Mouse (Mus musculus) lung, postnatal 0 days (tissue): Measurements from ENCODE around the gene Fbp1. TPM values are rescaled to one million over a fixed set of nuclear protein-coding genes. Genes with fewer than 3 reads are reported as not detected.

ENCODE experiments used
- ATAC-seq: fragments of 200-750 bp; cut with Nextera tagmentation; 2 replicates; pipeline ENCODE4 v1.8.0; 2017; ENCODE audit warnings: moderate library complexity
- DNase-seq: peaks from one replicate; pipeline ENCODE4 v3.0.0-alpha.2; 2016; ENCODE audit warnings: low spot score
- H3K27ac ChIP-seq: fragments of 300-500 bp; sonication (generic); 2 replicates; pipeline ENCODE4 v1.5.1; 2014; ENCODE audit warnings: antibody characterized with exemption, mild to moderate bottlenecking, low read length, mixed read lengths
- H3K27me3 ChIP-seq: fragments of 300-500 bp; sonication (generic); replicated peaks from 2 replicates; pipeline ENCODE4 v1.6.1; 2014; ENCODE audit warnings: low read length, mixed read lengths; ENCODE audit not compliant: insufficient read depth
- H3K36me3 ChIP-seq: fragments of 300-500 bp; sonication (generic); 2 replicates; pipeline ENCODE4 v1.6.1; 2014; ENCODE audit warnings: low read length, mixed read lengths; ENCODE audit not compliant: insufficient read depth
- H3K4me1 ChIP-seq: fragments of 300-500 bp; sonication (generic); 2 replicates; pipeline ENCODE4 v1.6.1; 2014; ENCODE audit warnings: antibody characterized with exemption, low read depth, low read length, mixed read lengths; ENCODE audit not compliant: insufficient read depth
- H3K4me2 ChIP-seq: fragments of 300-500 bp; sonication (generic); replicated peaks from 2 replicates; pipeline ENCODE4 v1.6.1; 2014; ENCODE audit warnings: low read depth, mild to moderate bottlenecking, low read length, moderate library complexity, mixed read lengths
- H3K4me3 ChIP-seq: fragments of 300-500 bp; sonication (generic); 2 replicates; pipeline ENCODE4 v1.5.1; 2014; ENCODE audit warnings: low read depth, low read length
- H3K9ac ChIP-seq: fragments of 300-500 bp; sonication (generic); replicated peaks from 2 replicates; pipeline ENCODE4 v1.6.1; 2014; ENCODE audit warnings: low read depth, mild to moderate bottlenecking
- H3K9me3 ChIP-seq: fragments of 300-500 bp; sonication (generic); 2 replicates; pipeline ENCODE4 v1.6.1; 2016; ENCODE audit warnings: low read length, mixed read lengths
- CTCF ChIP-seq: IDR thresholded peaks from 2 replicates; pipeline ENCODE4 v1.5.1; 2016; ENCODE audit warnings: antibody characterized with exemption, mild to moderate bottlenecking
- EP300 ChIP-seq: IDR thresholded peaks from 2 replicates; pipeline ENCODE4 v1.6.1; 2016; ENCODE audit warnings: antibody characterized with exemption, mild to moderate bottlenecking, control low read depth
- WGBS: fragments of 180-500 bp; shearing (Covaris S2); extraction: QIAGEN DNeasy Blood & Tissue Kit; methylation state at CpG from one replicate; pipeline ENCODE4 v1.1.7; 2014; 5-methylcytosine and 5-hydroxymethylcytosine counted together
- polyA plus RNA-seq: library from polyadenylated mRNA; unstranded; fragments of >200 nt; fragmentation: Nextera tagmentation; extraction: Ambion mirVana; gene quantifications from 2 replicates; pipeline ENCODE4 v1.2.1, GENCODE M21; 2015

Fbp1 gene
- polyA plus RNA-seq, 1 experiment from 2014 or later, result 2.4 TPM

DNA sequence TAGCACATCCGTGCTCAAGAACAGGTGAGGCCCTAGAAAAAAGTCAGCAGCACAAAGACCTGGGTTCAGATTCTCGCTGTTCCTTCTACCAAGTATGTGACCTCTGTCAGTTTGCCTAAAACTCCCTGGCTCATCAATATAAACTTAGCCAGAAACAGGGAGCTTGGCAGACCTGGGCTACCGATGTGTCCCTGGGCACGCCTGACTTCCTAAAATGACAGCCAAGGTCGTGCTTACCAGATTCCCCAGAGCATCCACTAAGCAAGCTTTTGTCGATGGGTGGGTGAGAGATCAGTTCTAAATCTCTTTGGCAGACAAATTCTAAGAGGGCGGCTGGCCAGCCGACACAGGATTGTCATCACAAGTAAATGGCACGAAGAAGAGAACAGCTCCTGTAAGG, 6.7 kb downstream of the Fbp1 start:
- 58% methylated on average over 9 of the region's 9 CpGs for WGBS
- Histone ChIP-seq H3K9me3 (no peaks in the 10 kb centered on the region), H3K4me3 (no peak overlapping the region), H3K4me2 (no peak overlapping the region), H3K27me3 (no peaks in the 10 kb centered on the region), H3K27ac (peak overlapping the region; percentile 44; the same call in 1 of the 2 replicates), H3K9ac (no peak overlapping the region), H3K36me3 (no peaks in the 10 kb centered on the region), H3K4me1 (no peaks in the 10 kb centered on the region)
- no peak for DNase-seq
- ATAC-seq, result no peak
- TF ChIP-seq CTCF (no peak), EP300 (no peak)

DNA sequence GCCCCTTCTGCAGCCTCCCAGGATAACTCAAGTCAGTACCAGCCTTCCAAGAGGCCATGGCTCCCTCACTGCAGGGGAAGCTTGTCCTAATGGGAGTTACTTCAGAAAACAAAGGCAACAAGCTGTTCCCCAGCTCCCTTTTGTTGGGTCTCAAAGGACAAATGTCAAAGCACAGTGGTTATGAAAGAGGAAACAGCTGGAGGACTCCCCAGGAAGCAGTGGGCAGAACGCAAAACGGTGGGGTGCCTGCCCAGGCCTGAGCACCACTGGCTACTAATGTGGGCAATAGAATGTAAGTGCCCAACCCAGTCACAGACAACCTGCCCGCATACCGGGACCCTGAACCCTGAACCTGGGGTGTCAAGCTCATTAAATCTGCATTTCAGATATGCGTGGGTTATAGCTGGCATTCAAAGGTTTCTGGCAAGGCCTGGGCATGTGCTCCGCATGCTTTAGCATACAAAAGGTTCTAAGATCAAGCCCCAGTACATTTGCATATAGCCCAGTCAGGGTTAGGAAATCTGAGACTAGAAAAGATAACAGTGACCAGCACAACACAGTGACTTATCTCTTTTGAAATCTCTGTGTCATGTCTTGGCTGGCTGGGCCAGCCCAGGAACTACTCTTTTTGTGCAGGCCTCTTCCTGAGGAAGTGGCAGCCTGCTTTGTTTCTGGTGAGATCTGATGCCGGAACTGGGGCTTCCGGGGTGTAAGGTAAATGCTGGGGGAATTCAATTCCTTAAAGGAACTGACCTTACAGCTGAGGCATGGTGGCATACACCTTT, 8.1 kb downstream of the Fbp1 start:
- 45% methylated on average over 8 of the region's 8 CpGs for WGBS
- no peak overlapping the region for H3K4me3 ChIP-seq
- H3K9me3 ChIP-seq, result no peaks in the 10 kb centered on the region
- H3K36me3 ChIP-seq, result no peaks in the 10 kb centered on the region
- H3K27me3 ChIP-seq, result no peaks in the 10 kb centered on the region
- ATAC-seq (peak; percentile 80), DNase-seq (peak; percentile 82)
- H3K4me2 ChIP-seq, result no peak overlapping the region
- no peak overlapping the region for H3K9ac ChIP-seq
- peak overlapping the region; percentile 55 for H3K27ac ChIP-seq
- TF ChIP-seq EP300 (peak; percentile 68), CTCF (no peak)
- H3K4me1 ChIP-seq, result no peaks in the 10 kb centered on the region

DNA sequence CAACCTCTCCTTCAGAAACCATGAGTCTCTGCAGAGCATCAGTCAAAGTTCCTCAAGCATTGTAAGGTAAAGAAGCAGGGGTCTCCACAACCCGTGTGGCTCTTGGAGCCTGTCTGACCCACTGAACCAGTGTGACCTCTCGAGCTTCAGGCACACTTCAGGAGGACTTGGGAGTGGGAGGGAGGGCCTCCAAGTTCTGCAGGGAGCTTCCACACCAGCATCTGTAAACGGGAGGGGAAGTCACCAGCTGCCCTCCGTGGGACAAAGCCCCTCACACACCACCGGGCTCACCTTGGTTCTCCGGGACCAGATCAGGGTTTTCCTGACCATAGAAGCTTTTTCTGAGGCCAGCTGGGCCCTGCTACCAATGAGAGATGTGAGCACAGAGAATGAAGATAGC, 8.7 kb downstream of the Fbp1 start:
- DNase-seq, result no peak
- Histone ChIP-seq H3K4me1 (no peaks in the 10 kb centered on the region), H3K36me3 (no peaks in the 10 kb centered on the region), H3K4me2 (no peak overlapping the region), H3K27ac (peak overlapping the region; percentile 55), H3K4me3 (no peak overlapping the region), H3K9ac (no peak overlapping the region), H3K9me3 (no peaks in the 10 kb centered on the region), H3K27me3 (no peaks in the 10 kb centered on the region)
- ATAC-seq, result no peak
- 51% methylated on average over 6 of the region's 6 CpGs for WGBS
- no peak for TF ChIP-seq EP300
- no peak for TF ChIP-seq CTCF

DNA sequence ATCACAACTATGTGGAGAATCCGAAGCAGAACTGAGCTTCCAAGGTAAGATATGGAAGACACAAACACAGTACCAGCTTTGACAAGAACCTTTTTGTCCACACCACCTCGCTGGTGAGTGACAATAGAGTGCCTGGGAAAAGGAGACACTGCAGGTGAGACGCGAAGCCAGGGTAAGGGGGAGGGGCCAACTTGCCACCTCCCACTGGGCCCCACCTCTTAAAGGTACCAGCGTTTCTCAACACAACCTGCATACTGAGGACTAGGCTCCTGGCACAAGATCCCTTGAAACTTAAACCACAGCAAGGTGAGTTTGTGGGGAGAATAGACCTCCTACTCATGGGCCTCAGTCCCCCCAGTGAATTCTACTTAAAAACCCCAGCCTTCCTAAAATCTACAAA, 10.8 kb downstream of the Fbp1 start:
- no peak overlapping the region for H3K27ac ChIP-seq
- H3K9ac ChIP-seq, result no peak overlapping the region
- 19% methylated on average over 5 of the region's 5 CpGs for WGBS
- H3K36me3 ChIP-seq, result no peaks in the 10 kb centered on the region
- TF ChIP-seq EP300, result no peak
- TF ChIP-seq CTCF, result no peak
- no peaks in the 10 kb centered on the region for H3K4me1 ChIP-seq
- no peaks in the 10 kb centered on the region for H3K9me3 ChIP-seq
- no peak overlapping the region for H3K4me2 ChIP-seq
- no peak overlapping the region for H3K4me3 ChIP-seq
- no peaks in the 10 kb centered on the region for H3K27me3 ChIP-seq
- ATAC-seq, result 0 out of 2 replicates have a peak, but pooled peaks have one; percentile 32
- DNase-seq, result no peak

DNA sequence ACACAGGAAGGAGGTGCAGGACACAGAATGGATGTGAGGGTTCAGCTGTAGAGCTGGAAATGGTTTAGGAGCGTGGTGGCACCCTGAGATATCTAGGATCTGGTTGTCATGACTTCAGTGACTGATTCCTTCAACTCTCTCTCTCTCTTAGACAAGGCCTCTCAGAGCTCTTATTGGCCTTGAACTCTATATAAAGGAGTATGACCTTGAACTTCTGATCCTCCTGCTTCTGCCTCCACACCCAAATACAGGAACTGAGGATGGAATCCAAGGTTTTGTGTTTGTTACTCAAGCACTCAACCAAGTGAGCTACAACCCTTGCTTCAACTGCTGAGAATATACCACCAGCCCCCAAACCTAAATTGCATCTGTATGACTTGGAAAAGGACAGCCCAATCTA, 12.0 kb downstream of the Fbp1 start:
- no peaks in the 10 kb centered on the region for H3K9me3 ChIP-seq
- H3K4me2 ChIP-seq, result no peak overlapping the region
- no peaks in the 10 kb centered on the region for H3K4me1 ChIP-seq
- H3K27ac ChIP-seq, result no peak overlapping the region
- H3K9ac ChIP-seq, result no peak overlapping the region
- ATAC-seq (no peak), DNase-seq (no peak)
- H3K36me3 ChIP-seq, result no peaks in the 10 kb centered on the region
- no peak for TF ChIP-seq EP300
- TF ChIP-seq CTCF, result no peak
- H3K4me3 ChIP-seq, result no peak overlapping the region
- WGBS, result 93% methylated on average over 1 of the region's 1 CpGs
- no peaks in the 10 kb centered on the region for H3K27me3 ChIP-seq

GRCm38 (mm10) chr13:62872252-62872651, 15.8 kb downstream of the Fbp1 start:
- no peak overlapping the region for H3K27ac ChIP-seq
- no peaks in the 10 kb centered on the region for H3K9me3 ChIP-seq
- H3K4me1 ChIP-seq, result no peaks in the 10 kb centered on the region
- H3K9ac ChIP-seq, result no peak overlapping the region
- no peak overlapping the region for H3K4me2 ChIP-seq
- no peak for DNase-seq
- no peak overlapping the region for H3K4me3 ChIP-seq
- no peaks in the 10 kb centered on the region for H3K36me3 ChIP-seq
- TF ChIP-seq CTCF, result no peak
- TF ChIP-seq EP300, result no peak
- ATAC-seq, result no peak
- 49% methylated on average over 3 of the region's 3 CpGs for WGBS
- H3K27me3 ChIP-seq, result no peaks in the 10 kb centered on the region
